Mouse (Mus musculus) testis, adult 2 months (tissue): Measurements from ENCODE around the gene Rpn1.

ENCODE experiments used
- CTCF ChIP-seq: fragments of 200-500 bp; IDR thresholded peaks from 2 replicates; pipeline ENCODE4 v1.5.1; 2012; ENCODE audit warnings: low read depth, mild to moderate bottlenecking, inconsistent platforms, low read length, moderate library complexity; ENCODE audit not compliant: control insufficient read depth, insufficient read depth, insufficient replicate concordance
- POLR2A ChIP-seq: fragments of 200-500 bp; IDR thresholded peaks from 2 replicates; pipeline ENCODE4 v1.6.1; 2012; ENCODE audit warnings: low read depth, mild to moderate bottlenecking, inconsistent platforms, low read length, moderate library complexity; ENCODE audit not compliant: control insufficient read depth

- TF ChIP-seq CTCF: no peak
- no peak for TF ChIP-seq POLR2A
These were observed 48.8 kb downstream of the Rpn1 start for GRCm38 (mm10) chr6:88133061-88133460.
